Mouse (Mus musculus) layer of hippocampus, adult 8-10 months (tissue): ENCODE measurements around the gene Myom1. TPM values are rescaled to one million over a fixed set of nuclear protein-coding genes. Genes with fewer than 3 reads are reported as not detected.

Source experiments
- DNase-seq, 2 experiments: peaks; one replicate each; pipeline ENCODE4 v3.0.0; 2022; ENCODE audit warnings: low spot score in 2 of 2
- total RNA-seq, 4 experiments: library from RNA; stranded (reverse); gene quantifications; 2 replicates each; pipeline ENCODE4 v1.2.4; 2022

The Myom1 gene
- total RNA-seq, 4 experiments from 2014 or later = 2.3 to 4.2 (median 3.0) TPM

- DNase-seq = no peak
Measured at GRCm38 (mm10) chr17:71014911-71015310, 12.5 kb downstream of the Myom1 start.

- no peak for DNase-seq
Measured at GRCm38 (mm10) chr17:71017457-71017998, 15.1 kb downstream of the Myom1 start.

- DNase-seq = no peak
Measured at GRCm38 (mm10) chr17:71018151-71018550, 15.7 kb downstream of the Myom1 start.

- no peak for DNase-seq
Measured at GRCm38 (mm10) chr17:71018616-71019308, 16.3 kb downstream of the Myom1 start.

- DNase-seq = no peak
Measured at GRCm38 (mm10) chr17:71019309-71019655, 16.8 kb downstream of the Myom1 start.

GRCm38 (mm10) chr17:71019860-71020259 is 17.4 kb downstream of the Myom1 start:
- no peak for DNase-seq

- DNase-seq = no peak
Measured at GRCm38 (mm10) chr17:71022841-71023240, 20.4 kb downstream of the Myom1 start.

GRCm38 (mm10) chr17:71024071-71024470 is 21.6 kb downstream of the Myom1 start:
- no peak for DNase-seq

- no peak for DNase-seq
Measured at GRCm38 (mm10) chr17:71025922-71026321, 23.5 kb downstream of the Myom1 start.

- no peak for DNase-seq
Measured at GRCm38 (mm10) chr17:71027186-71027585, 24.8 kb downstream of the Myom1 start.

GRCm38 (mm10) chr17:71032719-71033118 is 30.3 kb downstream of the Myom1 start:
- DNase-seq = no peak

GRCm38 (mm10) chr17:71034472-71034871 is 32.0 kb downstream of the Myom1 start:
- no peak for DNase-seq

GRCm38 (mm10) chr17:71037188-71037587 is 34.8 kb downstream of the Myom1 start:
- DNase-seq = no peak

GRCm38 (mm10) chr17:71038812-71039211 is 36.4 kb downstream of the Myom1 start:
- no peak for DNase-seq

GRCm38 (mm10) chr17:71039851-71040581 is 37.6 kb downstream of the Myom1 start:
- no peak for DNase-seq

GRCm38 (mm10) chr17:71040582-71040880 is 38.1 kb downstream of the Myom1 start:
- DNase-seq = no peak

- DNase-seq = no peak
Measured at GRCm38 (mm10) chr17:71042645-71043044, 40.2 kb downstream of the Myom1 start.

- DNase-seq = no peak
Measured at GRCm38 (mm10) chr17:71045591-71045990, 43.2 kb downstream of the Myom1 start.

- DNase-seq = no peak
Measured at GRCm38 (mm10) chr17:71046856-71047255, 44.4 kb downstream of the Myom1 start.

GRCm38 (mm10) chr17:71049292-71049691 is 46.9 kb downstream of the Myom1 start:
- no peak for DNase-seq

GRCm38 (mm10) chr17:71053134-71053708 is 50.8 kb downstream of the Myom1 start:
- DNase-seq = no peak

GRCm38 (mm10) chr17:71055203-71055894 is 52.9 kb downstream of the Myom1 start:
- DNase-seq = no peak
